27 mouse cellular contexts compared by ENCODE assay signal in the genomic region with DNA sequence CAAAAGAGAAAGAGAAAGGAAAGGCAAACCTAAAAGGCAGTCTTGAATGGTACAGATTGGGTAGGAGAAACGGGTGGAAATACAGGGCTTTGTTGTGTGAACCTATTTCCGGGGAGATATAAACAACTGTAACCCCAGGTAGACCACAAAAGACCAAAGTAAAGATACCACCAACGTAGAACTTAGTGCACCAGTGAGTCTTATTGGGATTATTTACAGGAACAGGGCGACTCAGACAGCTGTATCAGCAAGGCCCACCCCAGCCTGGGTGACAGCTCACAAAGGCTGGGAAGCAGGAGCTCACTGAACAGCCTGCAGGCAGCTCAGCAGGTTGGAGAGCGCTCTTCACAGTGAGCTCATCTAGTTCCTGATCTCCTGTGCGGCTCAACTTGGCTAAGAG. TPM values are rescaled to one million over a fixed set of nuclear protein-coding genes. Genes with fewer than 3 reads are reported as not detected.
DNase-seq lines count a peak whose midpoint lies in the region; ATAC-seq and TF ChIP-seq lines count a peak whose summit lies in the region.
"Had no signal": no experiment of that assay in that cellular context is flagged by ENCODE, and none has a peak within 500 bp of the region (broad histone marks: within the 10 kb centered on the region; RNA-seq: fewer than 3 reads in every experiment).

No protein-coding gene starts in this region.

- ATAC-seq in erythroid progenitor cell, adult 5-6 weeks (replicated peaks; ENCODE audit: low FRiP score, poor library complexity, severe bottlenecking) = 0 out of 2 replicates have a peak, but pooled peaks have one; percentile 32
- ATAC-seq in neutrophil, adult 5-6 weeks (ENCODE audit: extremely low read depth, insufficient number of reproducible peaks, low FRiP score, poor library complexity, severe bottlenecking) = 0 out of 2 replicates have a peak, but pooled peaks have one; percentile 33
- ATAC-seq: forebrain, embryonic 16.5 days; midbrain, embryonic 16.5 days had no signal

- H3K4me1 ChIP-seq in spleen, adult 2 months (ENCODE audit: control insufficient read depth, insufficient read depth, insufficient read length) = no peaks in the 10 kb centered on the region
- H3K4me1 ChIP-seq: heart, embryonic 15.5 days had no signal

- peak overlapping the region; percentile 68 for H3K27ac ChIP-seq in spleen, adult 2 months (ENCODE audit: insufficient read depth, low read length)
- H3K27ac ChIP-seq: embryonic facial prominence, embryonic 13.5 days; heart, embryonic 15.5 days; hindbrain, embryonic 13.5 days; layer of hippocampus, adult 2 months; limb, embryonic 10.5 days; midbrain, embryonic 10.5 days had no signal

- H3K36me3 ChIP-seq in spleen, adult 2 months (ENCODE audit: control insufficient read depth, insufficient read depth, low read length) = no peaks in the 10 kb centered on the region
- H3K36me3 ChIP-seq: embryonic facial prominence, embryonic 13.5 days; heart, embryonic 15.5 days; hindbrain, embryonic 13.5 days; limb, embryonic 10.5 days; midbrain, embryonic 10.5 days had no signal

- TF ChIP-seq CTCF in spleen, adult 2 months (IDR thresholded peaks at IDR 0.05; ENCODE audit: extremely low read depth, insufficient read depth, insufficient read length, insufficient replicate concordance) = no peak

- no peak overlapping the region for H3K4me3 ChIP-seq in spleen, adult 2 months (ENCODE audit: extremely low read depth, insufficient read depth, insufficient read length)
- H3K4me3 ChIP-seq: embryonic facial prominence, embryonic 13.5 days; erythroblast, embryonic 14.5 days; heart, embryonic 15.5 days; hindbrain, embryonic 13.5 days; layer of hippocampus, adult 2 months; limb, embryonic 10.5 days; midbrain, embryonic 10.5 days; myocyte had no signal

- DNase-seq in spleen, adult 2 months (ENCODE audit: low read depth in 1 of 2, low spot score in 2 of 2) = peak in 1 of 2 experiments; percentile 58
- DNase-seq in spleen, postnatal 4 days (ENCODE audit: low spot score in 2 of 2) = no peak
- peak; percentile 59 for DNase-seq in thymus, postnatal 4 days
- no peak for DNase-seq in frontal cortex, postnatal 25 days (ENCODE audit: low spot score in 2 of 2)
- DNase-seq in cerebellum, adult 9-11 months = no peak
- DNase-seq in neural tube, embryonic 10.5 days (ENCODE audit: extremely low spot score, low spot score) = no peak
- DNase-seq: adrenal gland, adult 2 months; cerebellum, adult 11-12 months; cerebellum, postnatal 14 days; heart, postnatal 36 days; kidney, adult 2 months; kidney, postnatal 14 days; liver; lung, postnatal 4 days had no signal

- TF ChIP-seq POLR2A in spleen, adult 2 months (IDR thresholded peaks at IDR 0.05; ENCODE audit: low read depth, low read length) = no peak

- 58% methylated on average over 6 of the region's 6 CpGs for WGBS in spleen, adult 2 months

- no peaks in the 10 kb centered on the region for H3K27me3 ChIP-seq in spleen, adult 2 months (ENCODE audit: control insufficient read depth, insufficient read depth, low read length)

RNA-seq across cellular contexts. Expression of gene Ccdc142, which starts 5.4 kb away (rescaled TPM):
- polyA plus RNA-seq in spleen, adult 2 months (2012; rRNA removed) = 12.3 and 17.0 TPM in 2 replicates
- total RNA-seq in erythroid progenitor cell, adult 5-6 weeks (2015; ENCODE audit: low replicate concordance) = 1.1 TPM in 1 of 2 replicates, not detected in the other
- 3.7 TPM in 1 of 2 replicates, not detected in the other for total RNA-seq in erythroid progenitor cell, adult 5-6 weeks (2017; ENCODE audit: low replicate concordance)
- 8.6 and 11.9 TPM in 2 replicates for total RNA-seq in neutrophil, adult 5-6 weeks (2017)

RNA-seq across cellular contexts. Expression of gene Gm42688, which starts 5.4 kb away (rescaled TPM):
- polyA plus RNA-seq in spleen, adult 2 months (2012; rRNA removed) = 6.1 and 6.5 TPM in 2 replicates
- 2.9 TPM in 1 of 2 replicates, not detected in the other for total RNA-seq in erythroid progenitor cell, adult 5-6 weeks (2015; ENCODE audit: low replicate concordance)
- total RNA-seq in erythroid progenitor cell, adult 5-6 weeks (2017; ENCODE audit: low replicate concordance) = 1.1 and 3.5 TPM in 2 replicates
- 6.6 and 7.6 TPM in 2 replicates for total RNA-seq in neutrophil, adult 5-6 weeks (2017)

RNA-seq across cellular contexts. Expression of gene Lbx2, which starts 9.8 kb away (rescaled TPM):
- 2.8 and 3.9 TPM in 2 replicates for polyA plus RNA-seq in spleen, adult 2 months (2012; rRNA removed)
- total RNA-seq in erythroid progenitor cell, adult 5-6 weeks (2015; ENCODE audit: low replicate concordance) = not detected in 2 replicates
- total RNA-seq in erythroid progenitor cell, adult 5-6 weeks (2017; ENCODE audit: low replicate concordance) = not detected in 2 replicates
- not detected in 2 replicates for total RNA-seq in neutrophil, adult 5-6 weeks (2017)
- total RNA-seq: gastrocnemius, postnatal 4 days had no signal
- polyA plus RNA-seq: erythroblast, embryonic 14.5 days; forebrain, embryonic 16.5 days; hindbrain, embryonic 13.5 days; midbrain, embryonic 16.5 days had no signal

RNA-seq across cellular contexts. Expression of gene Mrpl53, which starts 12.9 kb away (rescaled TPM):
- 35.0 and 39.7 TPM in 2 replicates for polyA plus RNA-seq in spleen, adult 2 months (2012; rRNA removed)
- 49.5 and 61.6 TPM in 2 replicates for total RNA-seq in erythroid progenitor cell, adult 5-6 weeks (2015; ENCODE audit: low replicate concordance)
- 36.2 and 38.0 TPM in 2 replicates for total RNA-seq in erythroid progenitor cell, adult 5-6 weeks (2017; ENCODE audit: low replicate concordance)
- 8.8 and 20.5 TPM in 2 replicates for total RNA-seq in neutrophil, adult 5-6 weeks (2017)

RNA-seq across cellular contexts. Expression of gene Pcgf1, which starts 18.3 kb away (rescaled TPM):
- 10.0 and 10.7 TPM in 2 replicates for polyA plus RNA-seq in spleen, adult 2 months (2012; rRNA removed)
- 49.5 and 81.1 TPM in 2 replicates for total RNA-seq in erythroid progenitor cell, adult 5-6 weeks (2015; ENCODE audit: low replicate concordance)
- total RNA-seq in erythroid progenitor cell, adult 5-6 weeks (2017; ENCODE audit: low replicate concordance) = 7.6 and 21.1 TPM in 2 replicates
- 9.5 and 15.0 TPM in 2 replicates for total RNA-seq in neutrophil, adult 5-6 weeks (2017)
